Mouse (Mus musculus): ENCODE results near the gene Vim.

GRCm38 (mm10) chr2:13539860-13540259 is 33.9 kb upstream of the Vim start:
- TF ChIP-seq POLR2A (IDR thresholded peaks at IDR 0.05; ENCODE audit: control insufficient read depth, extremely low read depth, insufficient read depth, low read length, poor library complexity) (no peak), CTCF (IDR thresholded peaks at IDR 0.05; ENCODE audit: borderline replicate concordance, control insufficient read depth, extremely low read depth, insufficient read depth, low read length, poor library complexity) (no peak)
